Mouse (Mus musculus) limb, embryonic 12.5 days (tissue): ENCODE measurements around the gene Trpm6. TPM values are rescaled to one million over a fixed set of nuclear protein-coding genes. Genes with fewer than 3 reads are reported as not detected.

Experiments
- ATAC-seq: fragments of 200-750 bp; cut with Nextera tagmentation; 2 replicates; pipeline ENCODE4 v1.8.0; 2017; ENCODE audit warnings: low read depth, moderate TSS enrichment; ENCODE audit not compliant: insufficient number of reproducible peaks, insufficient read depth, low FRiP score, low TSS enrichment
- H3K27ac ChIP-seq: fragments of 300-500 bp; sonication (generic); 2 replicates; pipeline ENCODE4 v1.5.1; 2016; ENCODE audit warnings: mild to moderate bottlenecking, moderate library complexity
- H3K27me3 ChIP-seq: fragments of 300-500 bp; sonication (generic); 2 replicates; pipeline ENCODE4 v1.6.1; 2016; ENCODE audit warnings: mild to moderate bottlenecking, moderate library complexity
- H3K36me3 ChIP-seq: fragments of 300-500 bp; sonication (generic); 2 replicates; pipeline ENCODE4 v1.6.1; 2016; ENCODE audit warnings: mild to moderate bottlenecking, moderate library complexity
- H3K4me1 ChIP-seq: fragments of 300-500 bp; sonication (generic); replicated peaks from 2 replicates; pipeline ENCODE4 v1.6.1; 2016
- H3K4me2 ChIP-seq: fragments of 300-500 bp; sonication (generic); 2 replicates; pipeline ENCODE4 v1.6.1; 2016; ENCODE audit warnings: mild to moderate bottlenecking, moderate library complexity
- H3K4me3 ChIP-seq: fragments of 300-500 bp; sonication (generic); replicated peaks from 2 replicates; pipeline ENCODE4 v1.5.1; 2016; ENCODE audit warnings: mild to moderate bottlenecking
- H3K9ac ChIP-seq: fragments of 300-500 bp; sonication (generic); replicated peaks from 2 replicates; pipeline ENCODE4 v1.6.1; 2016; ENCODE audit warnings: mild to moderate bottlenecking, moderate library complexity
- H3K9me3 ChIP-seq: fragments of 300-500 bp; sonication (generic); 2 replicates; pipeline ENCODE4 v1.6.1; 2016; ENCODE audit warnings: mild to moderate bottlenecking, moderate library complexity
- WGBS: fragments of 180-500 bp; shearing (Covaris S2); methylation state at CpG from one replicate; pipeline ENCODE4 v1.1.7; 2016; 5-methylcytosine and 5-hydroxymethylcytosine counted together
- polyA plus RNA-seq: library from polyadenylated mRNA; unstranded; fragments of >200 nt; fragmentation: Nextera tagmentation; extraction: Ambion mirVana; gene quantifications from 2 replicates; pipeline ENCODE4 v1.2.1, GENCODE M21; 2016

The Trpm6 gene
- polyA plus RNA-seq, 1 experiment from 2014 or later = 0.73 TPM

- H3K9ac ChIP-seq = no peak overlapping the region
- no peak for ATAC-seq
- H3K36me3 ChIP-seq = no peaks in the 10 kb centered on the region
- no peak overlapping the region for H3K4me3 ChIP-seq
- H3K27ac ChIP-seq = no peak overlapping the region
- peaks cover 15% of the 10 kb centered on the region; the same call in 1 of the 2 replicates for H3K27me3 ChIP-seq
- WGBS = 85% methylated on average over 4 of the region's 4 CpGs
- H3K9me3 ChIP-seq = no peaks in the 10 kb centered on the region
- H3K4me1 ChIP-seq = peaks cover 8% of the 10 kb centered on the region
- no peak overlapping the region for H3K4me2 ChIP-seq
These were observed 140.4 kb downstream of the Trpm6 start for GRCm38 (mm10) chr19:18890216-18890615.

GRCm38 (mm10) chr19:18898238-18898637 lies 148.5 kb downstream of the Trpm6 start:
- H3K27me3 ChIP-seq = no peaks in the 10 kb centered on the region
- no peak overlapping the region for H3K4me3 ChIP-seq
- ATAC-seq = no peak
- no peak overlapping the region for H3K27ac ChIP-seq
- no peaks in the 10 kb centered on the region for H3K36me3 ChIP-seq
- no peak overlapping the region for H3K4me2 ChIP-seq
- H3K4me1 ChIP-seq = peaks cover 5% of the 10 kb centered on the region
- H3K9me3 ChIP-seq = no peaks in the 10 kb centered on the region
- H3K9ac ChIP-seq = no peak overlapping the region

- Histone ChIP-seq H3K36me3 (no peaks in the 10 kb centered on the region), H3K9ac (no peak overlapping the region), H3K27me3 (0 out of 2 replicates have a peak, but pooled peaks cover 4% of the 10 kb centered on the region), H3K9me3 (no peaks in the 10 kb centered on the region), H3K27ac (no peak overlapping the region), H3K4me3 (0 out of 2 replicates have a peak overlapping the region, but pooled peaks have one; percentile 9), H3K4me1 (peaks cover 5% of the 10 kb centered on the region), H3K4me2 (peak overlapping the region; percentile 49)
- WGBS = 19% methylated on average over 15 of the region's 15 CpGs
- ATAC-seq = no peak
These were observed 152.4 kb downstream of the Trpm6 start for GRCm38 (mm10) chr19:18902041-18902693.

GRCm38 (mm10) chr19:18902694-18903067 lies 152.9 kb downstream of the Trpm6 start:
- Histone ChIP-seq H3K27me3 (0 out of 2 replicates have a peak, but pooled peaks cover 4% of the 10 kb centered on the region), H3K4me3 (0 out of 2 replicates have a peak overlapping the region, but pooled peaks have one; percentile 9), H3K36me3 (no peaks in the 10 kb centered on the region), H3K27ac (no peak overlapping the region), H3K9me3 (no peaks in the 10 kb centered on the region), H3K4me2 (peak overlapping the region; percentile 49), H3K4me1 (peaks cover 5% of the 10 kb centered on the region), H3K9ac (no peak overlapping the region)
- WGBS = 28% methylated on average over 6 of the region's 6 CpGs
- no peak for ATAC-seq

- Histone ChIP-seq H3K4me2 (no peak overlapping the region), H3K27ac (no peak overlapping the region), H3K36me3 (no peaks in the 10 kb centered on the region), H3K4me3 (no peak overlapping the region), H3K9ac (no peak overlapping the region), H3K9me3 (no peaks in the 10 kb centered on the region), H3K27me3 (0 out of 2 replicates have a peak, but pooled peaks cover 4% of the 10 kb centered on the region), H3K4me1 (peaks cover 5% of the 10 kb centered on the region)
- no peak for ATAC-seq
- 61% methylated on average over 3 of the region's 3 CpGs for WGBS
These were observed 155.7 kb downstream of the Trpm6 start for GRCm38 (mm10) chr19:18905511-18905910.

- Histone ChIP-seq H3K36me3 (no peaks in the 10 kb centered on the region), H3K27me3 (0 out of 2 replicates have a peak, but pooled peaks cover under 1% of the 10 kb centered on the region), H3K4me1 (no peaks in the 10 kb centered on the region), H3K4me2 (no peak overlapping the region), H3K27ac (no peak overlapping the region), H3K4me3 (no peak overlapping the region), H3K9ac (no peak overlapping the region), H3K9me3 (no peaks in the 10 kb centered on the region)
- 79% methylated on average over 3 of the region's 3 CpGs for WGBS
- no peak for ATAC-seq
These were observed 159.9 kb downstream of the Trpm6 start for GRCm38 (mm10) chr19:18909641-18910040.

- no peaks in the 10 kb centered on the region for H3K9me3 ChIP-seq
- no peaks in the 10 kb centered on the region for H3K4me1 ChIP-seq
- no peak overlapping the region for H3K27ac ChIP-seq
- no peak overlapping the region for H3K4me2 ChIP-seq
- H3K9ac ChIP-seq = no peak overlapping the region
- H3K36me3 ChIP-seq = no peaks in the 10 kb centered on the region
- no peak for ATAC-seq
- H3K27me3 ChIP-seq = no peaks in the 10 kb centered on the region
- H3K4me3 ChIP-seq = no peak overlapping the region
These were observed 162.1 kb downstream of the Trpm6 start for GRCm38 (mm10) chr19:18911755-18912340.

GRCm38 (mm10) chr19:18941391-18941790 lies 191.6 kb downstream of the Trpm6 start:
- no peak overlapping the region for H3K4me3 ChIP-seq
- H3K4me1 ChIP-seq = no peaks in the 10 kb centered on the region
- WGBS = 49% methylated on average over 6 of the region's 6 CpGs
- no peak overlapping the region for H3K27ac ChIP-seq
- H3K27me3 ChIP-seq = no peaks in the 10 kb centered on the region
- H3K9ac ChIP-seq = no peak overlapping the region
- no peaks in the 10 kb centered on the region for H3K9me3 ChIP-seq
- no peaks in the 10 kb centered on the region for H3K36me3 ChIP-seq
- no peak for ATAC-seq
- no peak overlapping the region for H3K4me2 ChIP-seq

Other genes starting within 250 kb of the Trpm6 start
- gene Ostf1, start 118.2 kb upstream of the Trpm6 start, polyA plus RNA-seq = 36.2 and 38.9 TPM in 2 replicates
- gene Nmrk1, start 118.0 kb upstream of the Trpm6 start, polyA plus RNA-seq = 11.2 and 11.8 TPM in 2 replicates
- gene Carnmt1, start 79.2 kb upstream of the Trpm6 start, polyA plus RNA-seq = 34.9 and 38.1 TPM in 2 replicates
- gene D030056L22Rik, start 36.8 kb upstream of the Trpm6 start, polyA plus RNA-seq = 39.6 and 39.7 TPM in 2 replicates